Mouse (Mus musculus): ENCODE measurements around the gene Gm19345.

GRCm38 (mm10) chr7:19806356-19806969 lies 45.3 kb upstream of the Gm19345 start:
- TF ChIP-seq CTCF (IDR thresholded peaks at IDR 0.05; ENCODE audit: low read depth, low read length), result no peak
- TF ChIP-seq POLR2A (IDR thresholded peaks at IDR 0.05; ENCODE audit: extremely low read depth, insufficient read depth, low read length), result no peak

Measured in liver, adult 2 months (tissue).